Comparison of ENCODE assay signal across 22 mouse cellular contexts in the genomic region with DNA sequence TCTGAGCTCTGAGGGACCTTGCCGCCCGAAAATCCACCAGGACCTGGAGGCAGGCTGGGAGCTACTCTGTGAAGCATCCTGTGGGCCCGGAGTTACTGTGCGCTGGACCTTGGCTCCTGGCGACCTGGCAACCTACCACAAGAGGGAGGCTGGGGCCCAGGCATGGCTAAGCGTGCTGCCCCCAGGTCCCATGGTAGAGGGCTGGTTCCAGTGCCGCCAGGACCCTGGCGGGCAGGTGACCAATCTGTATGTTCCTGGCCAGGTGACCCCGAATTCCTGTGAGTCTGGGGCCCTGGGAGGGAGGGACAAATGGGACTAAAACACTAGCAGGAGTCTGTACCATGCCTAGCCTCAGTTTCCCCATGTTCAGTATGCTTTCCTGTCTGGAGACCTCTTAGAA. TPM values are rescaled to one million over a fixed set of nuclear protein-coding genes. Genes with fewer than 3 reads are reported as not detected.
"Had no signal": no experiment of that assay in that cellular context is flagged by ENCODE, and none has a peak within 500 bp of the region (broad histone marks: within the 10 kb centered on the region; RNA-seq: fewer than 3 reads in every experiment).

No protein-coding gene starts in this region.

- H3K4me2 ChIP-seq: kidney, embryonic 15.5 days; limb, embryonic 13.5 days; liver, embryonic 13.5 days; lung, embryonic 14.5 days; midbrain, embryonic 12.5 days; midbrain, embryonic 15.5 days had no signal

- H3K9ac ChIP-seq: kidney, embryonic 15.5 days; limb, embryonic 13.5 days; liver, embryonic 13.5 days; liver, postnatal 0 days; lung, embryonic 14.5 days; midbrain, embryonic 12.5 days; midbrain, embryonic 15.5 days had no signal

- H3K4me3 ChIP-seq: kidney, embryonic 15.5 days; limb, embryonic 10.5 days; limb, embryonic 13.5 days; liver, embryonic 13.5 days; midbrain, embryonic 12.5 days; midbrain, embryonic 15.5 days had no signal

- H3K27ac ChIP-seq: kidney, embryonic 15.5 days; limb, embryonic 10.5 days; limb, embryonic 13.5 days; liver, embryonic 13.5 days; macrophage; midbrain, embryonic 12.5 days; midbrain, embryonic 15.5 days had no signal

- H3K9me3 ChIP-seq: kidney, embryonic 15.5 days; limb, embryonic 10.5 days; limb, embryonic 13.5 days; liver, embryonic 13.5 days; midbrain, embryonic 12.5 days; midbrain, embryonic 15.5 days had no signal

- H3K27me3 ChIP-seq: kidney, embryonic 15.5 days; limb, embryonic 13.5 days; midbrain, embryonic 15.5 days had no signal

- H3K36me3 ChIP-seq: kidney, embryonic 15.5 days; limb, embryonic 10.5 days; limb, embryonic 13.5 days; liver, embryonic 13.5 days; midbrain, embryonic 12.5 days; midbrain, embryonic 15.5 days had no signal

- ATAC-seq: liver, postnatal 0 days; lung, postnatal 0 days; midbrain, embryonic 15.5 days had no signal

- DNase-seq: kidney, adult 8-10 months; kidney, postnatal 10 days; kidney, postnatal 36 days; liver; liver, embryonic 13.5 days; liver, postnatal 0 days; lung, embryonic 14.5 days; thymus, adult 18-20 months had no signal

RNA-seq across cellular contexts. Expression of a gene that starts 2.1 kb away (rescaled TPM):
- total RNA-seq: megakaryocyte, adult 5-6 weeks had no signal
- polyA plus RNA-seq: lung, postnatal 0 days; macrophage; testis, adult 2 months; urinary bladder, adult 2 months had no signal

RNA-seq across cellular contexts. Expression of a gene that starts 21.0 kb away (rescaled TPM):
- total RNA-seq: megakaryocyte, adult 5-6 weeks had no signal
- polyA plus RNA-seq: kidney, embryonic 15.5 days; limb, embryonic 10.5 days; limb, embryonic 13.5 days; liver, embryonic 13.5 days; liver, postnatal 0 days; lung, embryonic 14.5 days; lung, postnatal 0 days; macrophage; midbrain, embryonic 12.5 days; neural tube, embryonic 14.5 days; small intestine, adult 2 months; spleen, adult 2 months; stomach, embryonic 16.5 days; testis, adult 2 months; urinary bladder, adult 2 months had no signal

RNA-seq across cellular contexts. Expression of a gene that starts 22.3 kb away (rescaled TPM):
- polyA plus RNA-seq: macrophage had no signal
